Mouse (Mus musculus) urinary bladder, adult 2 months (tissue): ENCODE measurements around the gene Fmn2. TPM values are rescaled to one million over a fixed set of nuclear protein-coding genes. Genes with fewer than 3 reads are reported as not detected.
A peak's percentile ranks its signal among the peaks of the same experiment; 100 is the strongest.

ENCODE experiments used
- DNase-seq: peaks from one replicate; pipeline ENCODE4 v3.0.0; 2022; ENCODE audit warnings: low spot score
- polyA plus RNA-seq: library from polyadenylated mRNA; depleted of rRNA; stranded (reverse); fragments of >200 nt; gene quantifications from 2 replicates; pipeline ENCODE4 v1.2.3, GENCODE M21; 2012; rRNA removed

Gene Fmn2
- 0.04 and 0.09 TPM in 2 replicates for polyA plus RNA-seq

- DNase-seq, result no peak
Observed at GRCm38 (mm10) chr1:174501661-174502030, at the start of gene Fmn2. TSS of gene Fmn2 (plus strand) at chr1:174501825.

GRCm38 (mm10) chr1:174455100-174455499 is 46.5 kb upstream of the Fmn2 start:
- no peak for DNase-seq

DNA sequence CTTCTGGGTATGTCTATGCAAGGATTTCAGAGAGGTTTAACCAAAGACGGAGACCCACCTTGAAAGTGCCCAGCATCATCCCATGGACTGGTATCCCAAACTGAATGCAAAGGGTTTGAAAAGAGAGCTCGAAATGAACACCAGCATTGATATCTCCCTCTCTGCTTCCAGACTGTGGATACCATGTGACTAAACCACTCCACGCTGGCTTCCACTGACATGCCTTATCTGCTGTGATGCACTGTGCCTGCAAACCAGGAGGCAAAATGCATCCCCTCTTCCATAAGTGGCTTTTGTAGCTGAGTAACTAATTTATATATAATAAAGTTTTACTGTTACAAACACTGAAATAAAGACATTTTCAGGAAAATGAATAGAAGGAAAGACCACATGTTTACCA is 36.2 kb upstream of the Fmn2 start:
- no peak for DNase-seq

DNA sequence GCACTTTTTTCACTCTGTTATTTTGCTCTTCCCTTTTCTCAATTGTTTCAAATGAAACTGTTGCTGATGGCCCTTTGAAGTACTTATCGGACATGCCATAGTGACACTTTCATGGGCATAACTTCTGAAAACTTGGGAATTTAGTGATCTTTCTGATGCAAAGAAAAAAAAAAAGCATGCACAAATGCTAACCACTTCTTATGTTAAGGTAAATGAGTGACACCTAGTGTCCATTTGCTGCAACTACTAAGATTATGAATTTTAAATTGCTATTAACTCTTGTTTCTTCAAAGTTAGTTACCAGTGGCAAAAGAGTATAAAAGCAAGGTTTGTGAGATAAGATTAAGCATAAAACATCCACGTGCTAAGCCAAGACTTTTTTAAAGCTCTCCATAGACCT is 35.4 kb upstream of the Fmn2 start:
- DNase-seq, result no peak

DNA sequence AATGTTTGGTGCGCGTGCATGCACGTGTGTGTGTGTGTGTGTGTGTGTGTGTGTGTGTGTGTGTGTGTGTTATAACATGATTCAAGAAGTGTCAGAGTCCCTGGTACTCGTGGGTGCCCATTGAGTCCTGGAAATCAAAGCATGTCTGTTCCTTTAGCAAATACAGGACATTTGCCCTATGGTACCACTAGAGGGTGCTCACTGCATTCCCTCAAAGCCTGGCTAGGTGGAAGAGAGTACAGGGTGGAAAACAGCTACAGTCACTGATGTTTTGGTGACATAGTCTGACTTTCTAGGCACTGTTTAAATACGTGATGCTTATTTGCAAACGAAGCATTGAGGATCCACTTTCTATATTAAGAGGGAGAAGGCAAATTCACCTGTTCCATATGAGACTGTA is 31.9 kb upstream of the Fmn2 start:
- no peak for DNase-seq

DNA sequence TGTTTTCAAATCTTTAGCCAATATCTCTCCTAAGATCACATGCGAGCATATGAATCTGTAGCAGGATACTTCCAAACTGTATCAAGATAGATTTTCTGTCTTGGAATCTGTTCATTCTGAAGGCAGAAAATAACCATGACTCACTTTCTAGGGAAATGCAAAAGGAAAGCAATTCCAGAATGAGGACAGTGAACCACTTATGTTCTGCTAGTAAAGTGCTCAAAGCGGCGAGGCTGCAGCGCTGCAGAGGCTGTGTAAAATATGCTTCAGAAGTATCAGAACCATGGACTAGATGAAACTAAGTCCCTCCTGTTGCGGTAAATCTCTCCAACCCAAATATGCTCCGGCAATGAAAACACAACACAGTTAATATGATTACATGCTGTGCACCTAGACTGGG is 19.1 kb upstream of the Fmn2 start:
- DNase-seq, result no peak

- DNase-seq, result no peak
Observed at GRCm38 (mm10) chr1:174500064-174500463, 1.6 kb upstream of the Fmn2 start.

DNA sequence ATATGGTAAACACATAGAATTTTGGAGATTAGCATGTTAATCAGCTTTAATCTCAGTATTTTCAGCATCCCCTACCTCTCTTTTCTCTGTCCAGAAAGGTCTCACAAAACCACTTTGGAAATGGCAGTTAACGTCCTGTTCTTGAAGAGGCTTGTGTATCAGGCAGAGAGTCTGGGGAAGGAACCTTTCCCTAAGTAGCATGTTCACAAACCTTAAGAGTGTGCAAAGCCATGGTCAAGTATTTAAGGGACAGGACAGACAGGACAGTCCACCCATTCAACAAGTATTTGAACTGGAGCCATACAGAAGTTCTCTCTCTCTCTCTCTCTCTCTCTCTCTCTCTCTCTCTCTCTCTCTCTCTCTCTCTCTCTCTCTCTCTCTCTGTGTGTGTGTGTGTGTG is 614 bp upstream of the Fmn2 start:
- DNase-seq, result no peak

DNA sequence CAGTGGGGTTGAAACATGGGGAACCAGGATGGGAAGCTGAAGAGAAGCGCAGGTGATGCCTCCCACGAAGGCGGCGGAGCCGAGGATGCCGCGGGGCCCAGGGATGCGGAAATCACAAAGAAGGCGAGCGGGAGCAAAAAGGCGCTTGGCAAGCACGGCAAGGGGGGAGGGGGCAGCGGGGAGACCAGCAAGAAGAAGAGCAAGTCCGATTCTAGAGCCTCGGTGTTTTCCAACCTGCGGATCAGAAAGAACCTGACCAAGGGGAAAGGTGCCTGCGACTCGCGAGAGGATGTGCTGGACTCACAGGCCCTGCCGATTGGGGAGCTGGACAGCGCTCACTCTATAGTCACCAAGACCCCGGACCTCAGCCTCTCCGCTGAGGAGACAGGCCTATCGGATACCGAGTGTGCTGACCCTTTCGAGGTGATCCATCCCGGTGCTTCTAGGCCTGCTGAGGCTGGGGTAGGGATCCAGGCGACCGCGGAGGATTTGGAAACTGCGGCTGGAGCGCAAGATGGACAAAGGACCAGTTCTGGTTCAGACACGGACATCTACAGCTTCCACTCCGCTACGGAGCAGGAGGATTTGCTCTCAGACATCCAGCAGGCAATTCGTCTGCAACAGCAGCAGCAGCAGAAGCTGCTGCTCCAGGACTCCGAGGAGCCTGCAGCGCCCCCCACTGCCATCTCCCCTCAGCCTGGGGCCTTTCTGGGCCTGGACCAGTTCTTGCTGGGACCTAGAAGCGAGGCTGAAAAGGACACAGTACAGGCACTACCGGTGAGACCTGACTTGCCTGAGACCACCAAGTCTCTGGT is 613 bp downstream of the Fmn2 start:
- DNase-seq, result no peak

DNA sequence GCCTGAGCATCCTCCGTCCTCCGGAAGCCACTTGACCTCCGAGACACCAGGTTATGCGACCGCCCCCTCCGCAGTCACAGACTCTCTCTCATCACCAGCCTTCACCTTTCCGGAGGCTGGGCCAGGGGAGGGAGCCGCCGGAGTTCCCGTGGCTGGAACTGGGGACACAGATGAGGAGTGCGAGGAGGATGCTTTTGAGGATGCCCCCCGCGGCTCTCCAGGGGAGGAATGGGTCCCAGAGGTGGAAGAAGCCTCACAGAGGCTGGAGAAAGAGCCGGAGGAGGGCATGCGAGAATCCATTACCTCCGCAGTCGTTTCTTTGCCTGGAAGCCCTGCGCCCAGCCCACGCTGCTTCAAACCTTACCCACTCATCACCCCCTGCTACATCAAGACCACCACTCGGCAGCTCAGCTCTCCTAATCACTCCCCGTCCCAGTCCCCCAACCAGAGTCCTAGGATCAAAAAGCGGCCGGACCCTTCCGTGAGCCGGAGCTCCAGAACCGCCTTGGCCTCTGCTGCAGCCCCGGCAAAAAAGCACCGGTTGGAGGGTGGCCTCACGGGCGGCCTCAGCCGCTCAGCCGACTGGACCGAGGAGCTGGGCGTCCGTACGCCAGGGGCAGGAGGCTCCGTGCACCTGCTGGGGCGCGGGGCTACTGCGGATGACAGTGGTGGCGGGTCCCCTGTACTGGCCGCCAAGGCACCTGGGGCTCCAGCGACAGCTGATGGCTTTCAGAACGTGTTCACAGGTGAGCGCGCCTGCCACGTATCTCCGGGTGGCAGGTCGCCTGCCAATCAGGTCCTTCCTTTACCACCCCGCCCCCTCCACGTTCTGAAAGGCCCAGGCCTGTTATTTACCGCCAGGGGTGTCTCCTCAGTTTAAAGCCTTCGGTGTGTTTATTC is 1.5 kb downstream of the Fmn2 start:
- peak; percentile 21 for DNase-seq

DNA sequence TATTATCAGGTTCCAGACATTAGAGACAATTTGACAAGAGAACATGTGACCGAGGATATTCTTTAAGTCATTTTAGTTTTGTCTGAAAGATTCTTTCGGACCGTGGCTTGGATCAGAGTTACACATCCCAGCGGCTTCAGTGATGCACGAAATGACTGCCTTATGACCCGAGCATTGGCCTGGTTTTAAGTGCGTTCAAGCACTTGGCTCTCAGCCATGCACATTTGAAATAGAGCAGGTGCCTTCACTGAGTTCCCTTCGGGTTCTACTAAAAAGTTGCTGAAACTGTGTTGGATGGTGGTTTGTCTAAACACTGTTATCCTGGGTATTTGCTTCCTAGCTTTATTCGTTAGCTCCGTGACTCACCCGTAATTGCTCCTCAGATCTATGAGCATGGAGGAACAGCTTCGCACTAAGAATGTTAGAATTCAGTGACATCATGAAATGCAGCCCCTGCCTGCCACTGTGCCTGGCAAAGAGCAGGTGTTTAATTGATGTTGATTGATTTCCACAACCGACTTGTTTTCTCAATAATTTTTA is 7.0 kb downstream of the Fmn2 start:
- DNase-seq, result no peak

DNA sequence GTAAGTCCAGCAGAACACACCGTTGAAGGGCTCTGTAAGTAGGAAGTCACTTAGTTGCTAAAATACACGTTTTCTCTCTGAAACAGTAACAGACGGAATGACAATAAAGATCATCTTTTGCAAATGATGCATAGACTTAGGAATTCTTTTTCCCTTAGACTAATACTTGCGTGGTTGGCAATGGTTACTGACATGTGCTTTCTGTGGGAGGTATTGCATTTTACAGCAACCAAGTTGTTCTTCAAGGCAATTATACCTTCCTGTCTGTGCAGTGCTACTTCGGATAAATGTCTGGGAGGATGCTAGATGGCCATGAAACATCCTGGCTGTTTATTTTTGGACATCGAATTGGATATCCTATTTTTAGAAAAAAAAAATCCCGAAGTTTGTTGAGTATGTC is 11.8 kb downstream of the Fmn2 start:
- DNase-seq, result no peak

- DNase-seq, result no peak
Observed at GRCm38 (mm10) chr1:174521976-174522770, 20.5 kb downstream of the Fmn2 start.

GRCm38 (mm10) chr1:174522809-174523511 is 21.3 kb downstream of the Fmn2 start:
- DNase-seq, result no peak

DNA sequence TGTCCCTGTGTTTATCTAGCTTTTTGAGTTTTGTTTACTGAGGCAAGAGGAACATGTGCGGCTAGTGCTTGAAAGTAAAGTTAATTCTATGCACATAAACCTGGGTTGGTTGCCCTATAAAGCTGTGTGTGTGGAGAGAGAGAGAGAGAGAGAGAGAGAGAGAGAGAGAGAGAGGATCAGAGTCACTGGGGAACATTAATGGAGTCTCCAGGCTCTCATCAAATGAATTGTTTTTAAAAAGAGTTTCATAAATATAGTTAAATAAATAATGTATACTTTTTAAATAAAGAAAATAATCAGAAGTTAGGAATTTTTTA is 21.8 kb downstream of the Fmn2 start:
- no peak for DNase-seq

- DNase-seq, result no peak
Observed at GRCm38 (mm10) chr1:174536742-174537453, 35.3 kb downstream of the Fmn2 start.

DNA sequence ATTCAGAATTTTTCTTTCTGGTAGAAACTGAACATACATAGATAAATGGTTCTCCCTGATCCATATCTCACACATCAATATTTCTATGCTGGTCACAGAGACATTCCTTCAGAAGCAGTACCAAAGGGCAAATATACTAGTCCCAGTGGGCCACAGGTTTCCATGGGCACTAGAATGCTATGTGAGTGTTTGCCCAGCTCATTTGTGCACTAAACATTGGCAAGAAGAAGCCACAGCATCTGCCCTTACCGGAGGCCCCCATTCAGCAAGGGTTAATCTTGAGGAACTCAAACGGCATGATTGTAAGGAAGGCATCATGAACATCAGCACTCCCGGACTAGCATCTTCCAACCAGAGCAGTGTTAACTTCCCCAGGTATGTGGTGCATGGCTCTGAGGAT is 35.9 kb downstream of the Fmn2 start:
- DNase-seq, result no peak

- no peak for DNase-seq
Observed at GRCm38 (mm10) chr1:174548291-174548690, 46.7 kb downstream of the Fmn2 start.

- no peak for DNase-seq
Observed at GRCm38 (mm10) chr1:174553272-174554007, 51.8 kb downstream of the Fmn2 start.

GRCm38 (mm10) chr1:174555412-174555811 is 53.8 kb downstream of the Fmn2 start:
- no peak for DNase-seq
